Mouse (Mus musculus) ES-E14 (cell line): ENCODE data around the gene Hmgb1. TPM values are rescaled to one million over a fixed set of nuclear protein-coding genes. Genes with fewer than 3 reads are reported as not detected.

ENCODE experiments used
- DNase-seq: peaks from one replicate; pipeline ENCODE4 v3.0.0-alpha.2; 2013; ENCODE audit warnings: low read depth, low spot score
- H3K27ac ChIP-seq: 2 replicates; pipeline ENCODE4 v1.5.1; 2012; ENCODE audit warnings: low read depth, mild to moderate bottlenecking, low read length, moderate library complexity, mixed read lengths; ENCODE audit not compliant: poor library complexity, insufficient read depth, severe bottlenecking
- H3K36me3 ChIP-seq: 2 replicates; pipeline ENCODE4 v1.6.1; 2012; ENCODE audit warnings: mild to moderate bottlenecking, low read length, moderate library complexity, mixed read lengths; ENCODE audit not compliant: control insufficient read depth, poor library complexity, insufficient read depth, severe bottlenecking
- H3K4me1 ChIP-seq, 2 experiments: fragments of 150-350 bp in 1 of 2; sonication (generic) in 1 of 2; 2 replicates each; pipeline ENCODE4 v1.6.1; 2012; ENCODE audit warnings: low read length in 2 of 2, mild to moderate bottlenecking in 1 of 2, mixed read lengths in 1 of 2; ENCODE audit not compliant: control insufficient read depth in 2 of 2, insufficient read depth in 2 of 2, poor library complexity in 1 of 2
- H3K4me3 ChIP-seq, 2 experiments: fragments of 150-350 bp in 1 of 2; sonication (generic) in 1 of 2; 2 replicates each; pipeline ENCODE4 v1.5.1; 2012; ENCODE audit warnings: low read length in 2 of 2, low read depth in 1 of 2, mild to moderate bottlenecking in 1 of 2, mixed read lengths in 1 of 2; ENCODE audit not compliant: insufficient read depth in 1 of 2, poor library complexity in 1 of 2, severe bottlenecking in 1 of 2
- H3K9ac ChIP-seq: 2 replicates; pipeline ENCODE4 v1.6.1; 2012; ENCODE audit warnings: low read depth, mild to moderate bottlenecking, low read length, mixed read lengths; ENCODE audit not compliant: poor library complexity, insufficient read depth, severe bottlenecking
- H3K9me3 ChIP-seq: fragments of 150-350 bp; sonication (generic); 2 replicates; pipeline ENCODE4 v1.6.1; 2012; ENCODE audit warnings: low read depth, mild to moderate bottlenecking, low read length; ENCODE audit not compliant: control insufficient read depth, insufficient read depth
- CHD2 ChIP-seq: IDR thresholded peaks from 2 replicates; pipeline ENCODE4 v1.6.1; 2014; ENCODE audit warnings: mild to moderate bottlenecking, low read depth, low read length, inconsistent platforms
- HCFC1 ChIP-seq: IDR thresholded peaks from 2 replicates; pipeline ENCODE4 v1.6.1; 2012; ENCODE audit warnings: low read length, inconsistent platforms, borderline replicate concordance; ENCODE audit not compliant: insufficient read depth
- MAFK ChIP-seq: IDR thresholded peaks from 2 replicates; pipeline ENCODE4 v1.6.1; 2014; ENCODE audit warnings: mild to moderate bottlenecking, low read depth, low read length, inconsistent platforms; ENCODE audit not compliant: insufficient read depth
- ZC3H11A ChIP-seq: IDR thresholded peaks from 2 replicates; pipeline ENCODE4 v1.6.1; 2012; ENCODE audit warnings: low read depth, mild to moderate bottlenecking, inconsistent platforms, low read length, borderline replicate concordance
- ZNF384 ChIP-seq: IDR thresholded peaks from 2 replicates; pipeline ENCODE4 v1.6.1; 2012; ENCODE audit warnings: low read depth, low read length, inconsistent platforms
- in situ Hi-C, 2 experiments: fragments of 600-800 bp; cut with MboI; formaldehyde crosslinking; loops; one replicate each; pipeline ENCODE4 v1.15.1; 2025; ENCODE audit warnings: low sequenced_read_pairs in 2 of 2, inconsistent platforms in 1 of 2; ENCODE audit not compliant: unreplicated experiment in 2 of 2
- total RNA-seq: library from RNA; depleted of rRNA; stranded (reverse); fragments of 300-350 nt; gene quantifications from 2 replicates; pipeline ENCODE4 v1.2.3, GENCODE M21; 2012

Hmgb1 gene
- total RNA-seq, 1 experiment, result 350 TPM

DNA sequence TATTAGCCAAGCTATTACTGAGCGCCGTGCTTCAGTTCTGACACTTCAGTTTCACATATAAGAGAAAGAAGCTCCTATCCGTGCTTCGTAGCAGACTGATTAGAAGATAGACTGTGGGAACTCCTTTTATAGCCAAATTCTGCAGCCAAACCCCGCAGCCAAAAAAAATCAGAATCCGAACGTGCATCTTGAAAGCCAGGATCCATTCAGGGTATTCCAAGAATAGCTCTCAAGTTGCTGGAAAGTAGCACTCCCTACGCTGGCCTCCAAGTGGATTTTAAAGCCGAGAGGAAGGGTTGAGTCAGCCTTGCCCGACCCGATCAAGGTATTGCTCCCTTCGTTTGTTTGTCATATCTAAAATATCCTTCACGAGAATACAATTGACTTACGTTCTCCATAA lies 93.0 kb downstream of the Hmgb1 start:
- in situ Hi-C loops, result no loop called here
- H3K36me3 ChIP-seq, result no peaks in the 10 kb centered on the region
- no peaks in the 10 kb centered on the region for H3K9me3 ChIP-seq
- H3K9ac ChIP-seq, result no peak overlapping the region
- DNase-seq, result no peak
- H3K27ac ChIP-seq, result no peak overlapping the region
- peaks cover 0 to 10% of the 10 kb centered on the region in 2 experiments; a peak in 1 of 4 replicates for H3K4me1 ChIP-seq
- TF ChIP-seq HCFC1 (no peak), MAFK (no peak)
- H3K4me3 ChIP-seq, result no peak overlapping the region

DNA sequence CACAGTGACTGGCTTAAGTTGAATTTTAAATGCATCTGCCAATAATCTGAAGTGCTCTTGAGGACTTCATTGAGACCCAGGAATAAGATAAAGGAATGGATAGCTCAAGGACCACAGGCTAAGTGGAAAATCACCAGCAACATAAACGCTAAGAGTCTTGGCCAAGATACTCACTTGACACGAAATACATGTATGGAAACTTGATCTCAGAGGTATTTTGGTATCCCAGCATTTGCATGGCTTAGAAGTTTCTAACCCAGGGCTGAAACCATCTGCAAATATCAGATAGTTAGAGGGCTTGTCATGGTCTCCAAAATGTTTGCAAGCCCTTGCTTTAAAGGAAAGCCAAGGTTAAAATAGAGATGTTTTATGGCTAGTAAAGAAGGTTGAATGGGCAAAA lies 94.4 kb downstream of the Hmgb1 start:
- DNase-seq, result no peak
- no peak for TF ChIP-seq HCFC1
- TF ChIP-seq CHD2, result no peak
- no peak for TF ChIP-seq MAFK
- TF ChIP-seq ZC3H11A, result no peak
- no peak for TF ChIP-seq ZNF384
- H3K4me3 ChIP-seq, result no peak overlapping the region
- no peaks in the 10 kb centered on the region for H3K36me3 ChIP-seq
- H3K9me3 ChIP-seq, result no peaks in the 10 kb centered on the region
- H3K4me1 ChIP-seq, result peaks cover 0 to 3% of the 10 kb centered on the region in 2 experiments; a peak in 1 of 4 replicates
- H3K9ac ChIP-seq, result no peak overlapping the region
- in situ Hi-C loops, result no loop called here
- H3K27ac ChIP-seq, result no peak overlapping the region

DNA sequence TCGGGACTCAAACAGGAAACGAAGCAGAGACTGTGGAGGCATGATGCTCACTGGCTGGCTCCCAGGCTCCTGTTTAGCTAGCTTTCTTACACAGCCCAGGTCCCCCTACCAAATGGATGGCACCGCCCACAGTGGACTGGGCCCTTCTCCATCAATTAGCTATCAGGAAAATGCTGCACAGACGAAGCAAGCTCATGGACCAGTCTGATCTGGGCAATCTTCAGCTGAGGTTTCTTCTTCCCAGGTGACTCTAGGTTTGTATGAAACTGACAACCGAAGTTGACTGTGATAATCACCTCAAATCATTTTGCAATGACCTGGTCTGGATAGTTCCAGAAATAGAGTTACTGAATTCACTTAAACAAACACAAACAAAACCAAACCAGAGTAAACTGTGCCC lies 94.8 kb downstream of the Hmgb1 start:
- H3K4me3 ChIP-seq, result no peak overlapping the region
- no peaks in the 10 kb centered on the region; a peak in 1 of 4 replicates for H3K4me1 ChIP-seq
- no peak overlapping the region for H3K27ac ChIP-seq
- no peaks in the 10 kb centered on the region for H3K9me3 ChIP-seq
- TF ChIP-seq ZNF384 (no peak), CHD2 (no peak)
- in situ Hi-C loops, result no loop called here
- H3K36me3 ChIP-seq, result no peaks in the 10 kb centered on the region
- H3K9ac ChIP-seq, result no peak overlapping the region
- DNase-seq, result no peak

DNA sequence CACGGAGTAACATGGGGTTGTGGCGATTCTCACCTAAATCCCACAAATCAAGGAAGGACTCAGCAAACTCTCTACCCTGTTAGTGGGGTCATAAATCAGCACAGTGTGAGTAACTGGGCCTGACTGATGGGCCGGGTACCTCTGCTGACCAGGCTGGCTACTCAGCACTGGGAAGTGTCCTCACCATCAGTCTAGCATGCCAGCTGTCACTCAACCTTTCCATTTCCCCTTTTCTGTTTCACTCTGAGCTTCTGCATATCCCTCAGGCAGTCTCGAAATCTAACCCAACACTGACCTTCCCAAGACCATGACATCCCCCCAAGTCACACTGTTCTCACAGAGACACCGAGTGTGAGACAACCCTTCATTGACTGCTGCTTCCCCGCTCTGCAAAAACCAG lies 95.4 kb downstream of the Hmgb1 start:
- Histone ChIP-seq H3K36me3 (no peaks in the 10 kb centered on the region), H3K27ac (no peak overlapping the region), H3K4me1 (no peaks in the 10 kb centered on the region; a peak in 1 of 4 replicates), H3K9me3 (no peaks in the 10 kb centered on the region), H3K4me3 (no peak overlapping the region), H3K9ac (no peak overlapping the region)
- no peak for DNase-seq
- in situ Hi-C loops, result no loop called here
- TF ChIP-seq HCFC1, result no peak
- TF ChIP-seq MAFK, result no peak
- TF ChIP-seq ZNF384, result no peak
- TF ChIP-seq ZC3H11A, result no peak
- TF ChIP-seq CHD2, result no peak

DNA sequence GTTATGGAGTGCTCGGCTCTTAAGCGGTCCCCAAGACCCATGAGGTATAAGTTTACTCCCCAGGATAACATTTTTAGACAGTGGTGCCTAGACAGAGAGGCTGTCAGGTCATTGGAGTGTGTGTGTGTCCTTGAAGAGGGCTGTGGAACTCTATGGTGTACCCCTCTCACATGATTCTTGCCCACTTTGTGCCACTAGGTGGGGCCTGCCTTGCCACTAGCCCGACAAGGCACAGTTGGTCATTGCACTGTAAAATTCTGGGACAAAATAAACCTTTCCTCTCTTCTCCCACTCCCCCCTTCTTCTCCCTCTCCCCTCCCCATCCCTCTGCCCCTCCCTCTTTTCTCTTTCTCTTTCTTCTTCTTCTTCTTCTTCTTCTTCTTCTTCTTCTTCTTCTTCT lies 96.1 kb downstream of the Hmgb1 start:
- Histone ChIP-seq H3K4me3 (no peak overlapping the region), H3K36me3 (no peaks in the 10 kb centered on the region), H3K9ac (no peak overlapping the region), H3K27ac (no peak overlapping the region), H3K9me3 (no peaks in the 10 kb centered on the region), H3K4me1 (no peaks in the 10 kb centered on the region; a peak in 1 of 4 replicates)
- no peak for TF ChIP-seq ZNF384
- no peak for DNase-seq
- in situ Hi-C loops, result no loop called here
